Mouse (Mus musculus) large intestine, adult 2 months (tissue): Measurements from ENCODE around the gene Npepps. TPM values are rescaled to one million over a fixed set of nuclear protein-coding genes. Genes with fewer than 3 reads are reported as not detected.
A peak's percentile ranks its signal among the peaks of the same experiment; 100 is the strongest.
"Not testable (repeated sequence)": the region's sequence is repeated elsewhere in the genome, so short reads cannot be mapped to it uniquely, and the experiment has no call there.

Experiments
- DNase-seq: peaks from one replicate; pipeline ENCODE4 v3.0.0-alpha.2; 2012; ENCODE audit warnings: low read depth, low spot score
- WGBS: fragments of 180-500 bp; shearing (Covaris S2); methylation state at CpG from one replicate; pipeline ENCODE4 v1.1.7; 2018; 5-methylcytosine and 5-hydroxymethylcytosine counted together
- polyA plus RNA-seq: library from polyadenylated mRNA; depleted of rRNA; stranded (reverse); fragments of >200 nt; gene quantifications from 2 replicates; pipeline ENCODE4 v1.2.3, GENCODE M21; 2012; rRNA removed

Gene Npepps
- polyA plus RNA-seq, 1 experiment: 33.8 TPM

GRCm38 (mm10) chr11:97190992-97191391 is 89.4 kb downstream of the Npepps start:
- 85% methylated on average over 6 of the region's 6 CpGs for WGBS
- DNase-seq: no peak

- DNase-seq: not testable (repeated sequence)
- WGBS: 83% methylated on average over 6 of the region's 6 CpGs
Measured at GRCm38 (mm10) chr11:97189645-97190044, 90.8 kb downstream of the Npepps start.

DNA sequence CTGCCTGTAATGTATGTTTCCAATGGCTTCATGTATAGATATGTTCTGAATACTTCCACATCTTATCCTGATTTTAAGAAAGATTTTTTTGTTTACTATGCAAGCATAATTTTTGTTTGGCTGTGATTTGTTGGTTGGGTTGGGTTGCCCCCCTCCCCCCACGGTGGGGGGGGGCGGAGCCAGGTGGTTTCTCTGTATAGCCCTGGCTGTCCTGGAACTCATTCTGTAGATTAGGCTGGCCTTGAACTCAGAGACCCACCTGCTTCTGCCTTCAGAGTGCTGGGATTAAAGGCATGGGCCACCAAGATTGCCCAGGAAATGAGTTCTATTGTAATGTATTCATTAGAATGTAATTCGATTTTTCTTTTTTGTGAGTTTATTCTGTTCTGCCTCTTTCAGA is 91.2 kb downstream of the Npepps start:
- no peak for DNase-seq
- 31% methylated on average over 3 of the region's 3 CpGs for whole genome bisulfite sequencing

DNA sequence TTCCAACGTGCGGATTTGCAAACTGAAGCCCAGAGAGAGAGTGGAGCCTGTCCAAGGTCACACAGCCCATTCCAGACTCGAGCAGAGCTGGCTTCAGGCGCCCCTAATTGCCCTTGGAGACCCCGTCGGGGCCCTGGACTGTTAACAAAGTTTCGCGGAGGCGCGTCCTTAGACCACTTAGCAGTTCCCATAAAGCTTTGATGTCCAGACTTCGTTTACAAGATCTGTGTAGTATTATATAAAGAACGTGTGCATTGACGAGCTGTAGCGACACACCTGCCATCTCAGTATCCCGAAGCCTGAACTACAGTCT is 91.8 kb downstream of the Npepps start:
- no peak for DNase-seq

DNA sequence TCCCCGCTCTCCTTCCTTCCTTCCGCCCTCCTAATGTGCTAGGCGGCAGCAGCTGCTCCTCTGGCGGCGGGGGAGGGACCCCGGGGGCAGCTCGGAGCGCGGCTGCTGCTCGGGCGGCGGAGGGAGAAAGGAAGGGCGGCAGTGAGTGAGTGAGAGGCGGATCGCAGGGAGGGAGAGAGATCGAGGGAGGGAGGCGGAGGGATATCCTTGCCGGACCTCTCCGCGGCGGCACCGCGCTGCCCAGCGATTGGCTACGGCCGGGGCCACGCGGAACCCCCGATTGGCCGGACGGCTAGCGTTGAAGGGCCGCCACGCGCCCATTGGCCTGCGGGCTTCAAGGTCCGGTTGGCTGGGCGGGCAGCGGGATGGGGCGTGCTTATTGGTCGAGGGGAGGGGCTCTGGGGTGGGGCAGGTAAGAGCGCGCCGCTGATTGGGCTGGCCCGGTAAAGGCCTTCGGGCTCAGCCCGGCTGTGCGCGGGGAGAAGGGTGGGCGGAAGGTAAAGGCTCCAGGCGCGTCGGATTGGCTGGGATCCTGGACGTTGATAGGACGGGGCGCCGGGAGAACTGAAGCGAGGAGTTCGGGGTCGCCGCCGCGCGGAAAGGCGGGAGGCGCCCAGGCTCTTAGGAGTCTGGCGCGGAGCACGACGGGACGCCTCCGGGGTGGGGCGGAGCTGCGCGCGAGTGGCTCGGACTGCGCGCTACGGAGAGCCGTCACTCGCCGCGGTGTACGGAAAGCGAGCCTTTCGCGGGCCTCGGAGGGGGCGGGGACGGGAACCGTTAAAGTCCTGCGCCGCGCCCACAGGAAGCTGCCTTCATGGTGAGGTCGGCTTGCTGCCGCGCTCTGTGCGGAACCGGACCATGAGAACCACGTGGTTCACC is 92.4 kb downstream of the Npepps start, which contains the start of gene Kpnb1:
Gene Kpnb1, minus strand, starts transcription at position 118 of the 879 bp plus-strand sequence.
- 1% methylated on average over 101 of the region's 101 CpGs for WGBS
- peak; percentile 85 for DNase-seq

More for the DNA sequence above, 91.8 kb downstream of the Npepps start:
- under 1% methylated on average over 15 of the region's 15 CpGs for WGBS

DNA sequence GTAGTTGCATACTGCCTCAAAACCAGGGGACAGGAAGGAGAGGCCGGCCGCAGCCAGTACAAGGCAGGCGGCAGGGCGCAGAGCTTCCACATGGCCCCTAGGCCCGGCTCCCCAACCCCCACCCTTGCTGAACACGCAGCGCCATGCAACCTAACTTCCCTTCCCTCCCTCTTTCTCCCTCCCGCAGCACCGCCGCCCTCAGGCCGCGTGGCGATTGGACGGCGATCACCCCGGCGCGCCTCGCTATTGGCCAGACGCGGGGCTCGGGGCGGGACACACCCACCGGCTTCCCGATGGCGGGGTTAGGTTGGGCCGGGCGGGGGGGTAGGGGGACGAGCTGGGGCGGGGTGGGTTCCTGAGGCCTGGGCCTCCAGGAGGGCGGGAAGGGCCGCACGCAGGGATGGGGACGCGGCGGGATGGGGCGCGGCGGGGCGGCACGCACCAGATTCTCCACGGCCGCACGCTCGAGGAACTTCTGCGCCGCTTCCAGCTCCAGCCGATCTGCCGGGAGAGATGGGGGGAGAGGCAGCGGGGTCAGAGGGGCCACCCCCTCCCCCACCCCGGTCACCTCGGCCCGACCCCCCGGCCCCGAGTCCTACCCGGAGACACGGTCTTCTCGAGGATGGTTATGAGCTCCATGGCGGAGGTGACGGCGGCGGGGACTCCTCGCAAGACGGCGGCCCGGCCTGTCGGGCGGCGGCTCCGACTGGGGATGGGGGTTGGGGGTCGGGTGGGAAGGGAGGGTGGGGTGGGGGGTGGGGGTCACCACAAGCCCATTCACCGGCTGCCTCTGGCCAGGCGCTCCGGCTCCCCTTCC is 93.3 kb downstream of the Npepps start:
- WGBS: 1% methylated on average over 66 of the region's 74 CpGs

DNA sequence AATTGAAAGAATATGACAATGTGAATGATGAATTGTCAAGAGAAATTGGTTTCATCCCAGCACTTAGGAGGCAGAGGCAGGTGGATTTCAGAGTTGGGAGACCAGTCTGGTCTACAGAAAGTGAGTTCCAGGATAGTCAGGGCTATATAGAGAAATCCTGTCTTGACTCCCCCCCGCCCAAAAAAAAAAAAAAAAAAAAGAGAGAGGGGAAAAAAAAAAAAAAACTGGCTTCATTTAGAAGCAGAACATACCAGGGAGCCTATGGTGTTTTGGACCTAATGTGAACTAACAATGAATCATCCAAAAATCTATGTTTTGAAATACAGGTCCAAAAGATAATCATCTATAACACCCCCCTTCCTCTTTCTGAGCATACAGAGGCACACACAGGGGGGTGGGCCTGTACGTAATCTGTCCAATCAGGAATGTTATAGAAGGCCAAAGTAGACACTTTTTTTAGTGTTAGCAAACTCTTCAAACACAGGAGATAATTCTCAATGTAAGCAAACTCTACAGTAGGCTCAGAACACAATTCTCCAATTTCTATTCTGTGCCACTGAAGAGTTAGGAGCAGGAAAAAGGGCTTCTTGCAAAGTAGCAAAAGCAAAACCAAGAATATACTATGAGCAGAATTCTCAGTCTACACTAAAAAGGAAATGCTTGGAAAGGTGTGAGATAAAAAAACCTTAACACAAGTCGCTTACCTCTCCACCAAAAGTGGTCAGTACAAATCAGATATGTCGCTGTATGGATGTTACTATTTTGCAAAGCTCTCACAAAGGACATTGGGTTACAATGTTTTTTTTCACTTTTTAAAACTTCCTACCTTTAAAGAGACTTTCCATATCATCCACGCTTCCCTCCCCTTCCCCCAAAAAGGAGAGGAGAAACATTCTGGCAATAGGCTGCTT is 94.5 kb downstream of the Npepps start:
- 58% methylated on average over 5 of the region's 5 CpGs for WGBS
- no peak for DNase-seq

More for the DNA sequence above, 93.3 kb downstream of the Npepps start:
- peak; percentile 53 for DNase-seq

- DNase-seq: no peak
- WGBS: 62% methylated on average over 5 of the region's 5 CpGs
Measured at GRCm38 (mm10) chr11:97184875-97185274, 95.6 kb downstream of the Npepps start.

DNA sequence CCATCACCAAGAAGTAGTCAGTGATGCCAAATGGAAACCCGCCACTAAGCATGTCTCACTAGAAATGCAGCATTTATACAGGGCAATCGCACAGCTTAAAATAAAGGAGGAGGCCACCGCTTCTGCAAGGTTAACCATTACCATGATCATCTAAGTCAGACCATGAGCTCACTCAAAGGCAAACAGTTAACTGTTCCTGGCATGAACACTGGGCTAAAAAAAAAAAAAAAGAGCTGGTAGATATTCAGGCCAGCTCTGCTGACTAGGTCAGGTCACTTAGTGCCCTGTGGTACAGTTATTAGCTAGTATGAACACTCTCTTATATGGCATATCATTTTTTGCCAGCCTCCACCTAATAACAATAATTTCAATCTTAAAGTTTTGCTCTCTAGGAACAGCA is 98.0 kb downstream of the Npepps start:
- WGBS: 41% methylated on average over 3 of the region's 3 CpGs
- no peak for DNase-seq

DNA sequence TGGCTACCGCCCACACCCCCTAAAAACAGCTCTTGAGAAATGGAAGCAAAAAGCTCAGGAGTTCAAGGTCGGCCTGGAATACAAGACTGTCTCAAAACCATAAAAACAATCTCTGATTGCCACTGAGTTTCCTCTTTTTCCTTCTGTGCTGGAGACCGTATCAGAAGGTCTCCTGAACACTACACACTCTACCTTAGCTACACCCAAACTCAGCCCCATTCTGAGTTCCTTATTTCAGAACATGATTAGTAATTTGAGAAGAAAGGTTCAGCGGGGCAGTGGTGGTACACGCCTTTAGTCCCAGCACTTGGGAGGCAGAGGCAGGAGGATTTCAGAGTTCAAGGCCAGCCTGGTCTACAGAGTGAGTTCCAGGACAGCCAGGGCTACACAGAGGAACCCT is 99.4 kb downstream of the Npepps start:
- WGBS: 63% methylated on average over 5 of the region's 5 CpGs
- no peak for DNase-seq

- no peak for DNase-seq
- 96% methylated on average over 2 of the region's 2 CpGs for WGBS
Measured at GRCm38 (mm10) chr11:97178198-97178597, 102.2 kb downstream of the Npepps start.

GRCm38 (mm10) chr11:97176851-97177250 is 103.6 kb downstream of the Npepps start:
- WGBS: 40% methylated on average over 3 of the region's 3 CpGs
- no peak for DNase-seq

GRCm38 (mm10) chr11:97175499-97175898 is 104.9 kb downstream of the Npepps start:
- 90% methylated on average over 7 of the region's 7 CpGs for WGBS
- DNase-seq: no peak

DNA sequence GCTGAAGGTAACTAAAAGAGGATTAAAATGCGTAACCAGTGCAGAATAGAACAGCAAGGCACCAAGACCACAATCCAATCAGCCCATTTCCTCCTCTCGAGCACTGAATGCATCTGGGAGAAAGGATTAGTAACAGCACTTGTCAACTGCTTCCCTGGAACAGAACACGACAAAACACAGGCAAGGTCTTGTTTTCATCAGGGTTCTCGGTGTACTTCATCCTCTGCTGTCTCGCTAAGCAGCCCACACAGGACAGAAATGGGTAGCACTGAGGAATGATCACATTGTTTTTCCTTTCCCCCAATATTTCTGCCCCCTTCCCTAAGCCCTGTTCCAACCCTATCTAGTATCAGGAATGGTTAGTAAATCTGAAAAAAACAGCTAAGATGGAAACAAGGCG is 120.1 kb downstream of the Npepps start:
- no peak for DNase-seq
- 73% methylated on average over 6 of the region's 6 CpGs for WGBS

GRCm38 (mm10) chr11:97156999-97157398 is 123.4 kb downstream of the Npepps start:
- WGBS: 79% methylated on average over 7 of the region's 7 CpGs
- DNase-seq: no peak

Other genes starting within 250 kb of the Npepps start
- 0.11 and 0.16 TPM in 2 replicates for gene Lrrc46, start 239.2 kb downstream of the Npepps start, polyA plus RNA-seq
- gene Mrpl10, start 239.1 kb downstream of the Npepps start, polyA plus RNA-seq: 86.8 and 89.4 TPM in 2 replicates
- 35.3 and 42.6 TPM in 2 replicates for gene Osbpl7, start 230.0 kb downstream of the Npepps start, polyA plus RNA-seq
- gene Tbx21, start 165.3 kb downstream of the Npepps start, polyA plus RNA-seq: 0.92 and 1.1 TPM in 2 replicates
- gene Tbkbp1, start 129.1 kb downstream of the Npepps start, polyA plus RNA-seq: 3.1 and 3.7 TPM in 2 replicates
- gene Kpnb1, start 92.8 kb downstream of the Npepps start, polyA plus RNA-seq: 30.8 and 41.2 TPM in 2 replicates
- 16.5 and 17.5 TPM in 2 replicates for gene Mrpl45, start 35.1 kb upstream of the Npepps start, polyA plus RNA-seq
- gene Gpr179, start 71.4 kb upstream of the Npepps start, polyA plus RNA-seq: 0.06 and 0.11 TPM in 2 replicates
- gene Socs7, start 81.9 kb upstream of the Npepps start, polyA plus RNA-seq: 4.3 and 6.2 TPM in 2 replicates
- 5.7 and 6.4 TPM in 2 replicates for gene Arhgap23, start 134.9 kb upstream of the Npepps start, polyA plus RNA-seq
- not detected in 2 replicates for gene 4933428G20Rik, start 219.7 kb upstream of the Npepps start, polyA plus RNA-seq